Mouse (Mus musculus) adrenal gland (tissue): ENCODE results near the gene Ankrd13b.

ENCODE experiments used
- intact Hi-C: fragments of 180-260 bp; cut with DNase I; formaldehyde crosslinking; loops from one replicate; pipeline ENCODE4 v1.15.1; 2025

Ankrd13b gene

GRCm38 (mm10) chr11:77508068-77509021 is 18.9 kb upstream of the Ankrd13b start:
- intact Hi-C loops, result loop anchor here (5.0 kb wide), 1 partner anchor 119 kb away; no protein-coding TSS in a partner anchor

GRCm38 (mm10) chr11:77507426-77507825 is 17.9 kb upstream of the Ankrd13b start:
- intact Hi-C loops, result loop anchor here (5.0 kb wide), 1 partner anchor 120 kb away; no protein-coding TSS in a partner anchor

- intact Hi-C loops, result loop anchor here (5.0 kb wide), 1 partner anchor 120 kb away; no protein-coding TSS in a partner anchor
Observed at GRCm38 (mm10) chr11:77506941-77507340, 17.5 kb upstream of the Ankrd13b start.

GRCm38 (mm10) chr11:77506273-77506672 is 16.8 kb upstream of the Ankrd13b start:
- intact Hi-C loops, result loop anchor here (5.0 kb wide), 1 partner anchor 121 kb away; no protein-coding TSS in a partner anchor

- intact Hi-C loops, result loop anchor here (5.0 kb wide), 1 partner anchor 122 kb away; no protein-coding TSS in a partner anchor
Observed at GRCm38 (mm10) chr11:77505291-77505980, 16.0 kb upstream of the Ankrd13b start.

- intact Hi-C loops, result no loop called here
Observed at GRCm38 (mm10) chr11:77504377-77504776, 14.9 kb upstream of the Ankrd13b start.

- intact Hi-C loops, result loop anchor here (2.0 kb wide), 1 partner anchor 23 kb away; no protein-coding TSS in a partner anchor
Observed at GRCm38 (mm10) chr11:77503511-77503910, 14.0 kb upstream of the Ankrd13b start.

- intact Hi-C loops, result loop anchor here (2.0 kb wide), 1 partner anchor 24 kb away; no protein-coding TSS in a partner anchor
Observed at GRCm38 (mm10) chr11:77502481-77502880, 13.0 kb upstream of the Ankrd13b start.

- intact Hi-C loops, result loop anchor here (2.0 kb wide), 1 partner anchor 25 kb away; no protein-coding TSS in a partner anchor
Observed at GRCm38 (mm10) chr11:77501971-77502370, 12.5 kb upstream of the Ankrd13b start.

GRCm38 (mm10) chr11:77501392-77501791 is 11.9 kb upstream of the Ankrd13b start:
- intact Hi-C loops, result no loop called here

GRCm38 (mm10) chr11:77500361-77501325 is 11.2 kb upstream of the Ankrd13b start:
- intact Hi-C loops, result no loop called here

- intact Hi-C loops, result no loop called here
Observed at GRCm38 (mm10) chr11:77499354-77499753, 9.9 kb upstream of the Ankrd13b start.

GRCm38 (mm10) chr11:77498261-77499139 is 9.0 kb upstream of the Ankrd13b start:
- intact Hi-C loops, result no loop called here

- intact Hi-C loops, result no loop called here
Observed at GRCm38 (mm10) chr11:77497851-77498250, 8.4 kb upstream of the Ankrd13b start.

GRCm38 (mm10) chr11:77497341-77497756 is 7.9 kb upstream of the Ankrd13b start:
- intact Hi-C loops, result no loop called here

- intact Hi-C loops, result no loop called here
Observed at GRCm38 (mm10) chr11:77495507-77495906, 6.0 kb upstream of the Ankrd13b start.

GRCm38 (mm10) chr11:77494782-77495181 is 5.3 kb upstream of the Ankrd13b start:
- intact Hi-C loops, result no loop called here

- intact Hi-C loops, result no loop called here
Observed at GRCm38 (mm10) chr11:77494344-77494676, 4.8 kb upstream of the Ankrd13b start.

- intact Hi-C loops, result no loop called here
Observed at GRCm38 (mm10) chr11:77493512-77494343, 4.2 kb upstream of the Ankrd13b start, which contains the start of gene Git1. TSS of gene Git1 (plus strand) at chr11:77493562.
